In the genomic region with DNA sequence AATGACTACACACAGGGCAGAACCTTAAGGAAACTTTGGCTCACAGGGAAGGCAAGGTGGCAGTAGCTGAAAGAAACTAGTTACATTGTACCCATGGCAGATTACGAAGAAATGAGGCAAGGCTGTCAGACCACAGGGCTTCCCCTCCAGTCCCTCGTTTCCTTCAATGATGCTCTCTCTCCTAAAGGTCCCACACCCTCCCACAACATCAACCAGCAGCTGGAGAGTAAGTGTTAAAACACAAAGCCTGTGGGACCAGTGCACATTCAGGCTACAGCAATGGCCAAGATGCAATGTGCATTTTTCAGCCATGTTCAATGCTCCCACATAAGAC, we compare ENCODE assay signal across 12 mouse cellular contexts.
"Had no signal": no experiment of that assay in that cellular context is flagged by ENCODE, and none has a peak within 500 bp of the region (broad histone marks: within the 10 kb centered on the region; RNA-seq: fewer than 3 reads in every experiment).

No protein-coding gene starts in this region.

- DNase-seq: layer of hippocampus, adult 9-11 months; layer of hippocampus, postnatal 36 days; right cerebral cortex, postnatal 14 days; thymus, postnatal 4 days had no signal

- H3K9ac ChIP-seq: limb, embryonic 15.5 days; lung, embryonic 14.5 days; midbrain, embryonic 15.5 days; neural tube, embryonic 12.5 days; stomach, embryonic 15.5 days had no signal

- H3K27ac ChIP-seq: limb, embryonic 15.5 days; macrophage; midbrain, embryonic 15.5 days; neural tube, embryonic 12.5 days; stomach, embryonic 15.5 days had no signal

- H3K27me3 ChIP-seq: limb, embryonic 15.5 days; megakaryocyte, embryonic 14.5 days; midbrain, embryonic 15.5 days; neural tube, embryonic 12.5 days; stomach, embryonic 15.5 days had no signal

- H3K4me1 ChIP-seq: limb, embryonic 15.5 days; midbrain, embryonic 15.5 days; neural tube, embryonic 12.5 days; stomach, embryonic 15.5 days had no signal

- H3K36me3 ChIP-seq: limb, embryonic 15.5 days; midbrain, embryonic 15.5 days; neural tube, embryonic 12.5 days; stomach, embryonic 15.5 days had no signal

- H3K9me3 ChIP-seq: limb, embryonic 15.5 days; megakaryocyte, embryonic 14.5 days; midbrain, embryonic 15.5 days; neural tube, embryonic 12.5 days; stomach, embryonic 15.5 days had no signal

- H3K4me3 ChIP-seq: limb, embryonic 15.5 days; megakaryocyte, embryonic 14.5 days; midbrain, embryonic 15.5 days; neural tube, embryonic 12.5 days; stomach, embryonic 15.5 days had no signal

- ATAC-seq: midbrain, embryonic 15.5 days had no signal

- H3K4me2 ChIP-seq: limb, embryonic 15.5 days; lung, embryonic 14.5 days; midbrain, embryonic 11.5 days; midbrain, embryonic 15.5 days; neural tube, embryonic 12.5 days; stomach, embryonic 15.5 days had no signal
